Mouse (Mus musculus): ENCODE measurements around the gene Naglu. TPM values are rescaled to one million over a fixed set of nuclear protein-coding genes. Genes with fewer than 3 reads are reported as not detected.
"Not testable (repeated sequence)": the region's sequence is repeated elsewhere in the genome, so short reads cannot be mapped to it uniquely, and the experiment has no call there.

Naglu gene
- polyA plus RNA-seq, 1 experiment from 2014 or later, result 8.0 TPM

DNA sequence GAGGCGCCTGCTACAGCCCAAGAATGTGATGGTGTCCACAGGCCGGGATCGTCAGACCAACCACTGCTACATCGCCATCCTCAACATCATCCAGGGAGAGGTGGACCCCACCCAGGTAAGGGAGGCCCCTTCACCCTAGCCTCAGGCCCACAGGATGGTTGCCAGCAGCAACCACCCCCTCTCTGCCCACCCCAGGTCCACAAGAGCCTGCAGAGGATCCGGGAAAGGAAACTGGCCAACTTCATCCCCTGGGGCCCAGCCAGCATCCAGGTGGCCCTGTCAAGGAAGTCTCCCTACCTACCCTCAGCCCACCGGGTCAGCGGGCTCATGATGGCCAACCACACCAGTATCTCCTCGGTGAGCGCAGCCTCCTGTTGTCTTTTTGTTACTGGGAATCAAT lies 55.2 kb downstream of the Naglu start:
- ATAC-seq (ENCODE audit: insufficient number of reproducible peaks, insufficient read depth, low FRiP score, low TSS enrichment, low read depth); H3K4me2 ChIP-seq; H3K27ac ChIP-seq; H3K27me3 ChIP-seq; H3K9me3 ChIP-seq; H3K9ac ChIP-seq (replicated peaks); H3K4me3 ChIP-seq (replicated peaks): not testable (repeated sequence)
- H3K36me3 ChIP-seq, result peaks cover 63% of the 10 kb centered on the region
- 96% methylated on average over 9 of the region's 9 CpGs for WGBS
- peaks cover 13% of the 10 kb centered on the region for H3K4me1 ChIP-seq (replicated peaks)

DNA sequence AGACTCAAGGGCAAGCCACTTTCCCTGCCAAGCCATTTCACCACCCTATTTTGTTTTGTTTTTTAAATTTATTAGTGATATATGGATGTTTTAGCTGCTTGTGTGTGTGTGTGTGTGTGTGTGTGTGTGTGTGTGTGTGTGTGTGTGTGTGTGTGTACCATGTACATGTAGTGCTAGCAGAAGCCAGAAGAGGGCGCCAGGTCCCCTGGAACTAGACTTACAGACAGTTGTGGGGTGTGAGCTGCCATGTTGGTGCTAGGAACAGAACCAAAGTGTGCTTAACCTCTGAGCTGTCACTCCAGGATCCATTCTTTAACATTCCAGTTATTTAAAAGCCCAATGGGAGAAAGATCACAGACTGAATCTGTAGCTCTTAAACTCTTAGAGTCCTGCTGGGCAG lies 57.3 kb downstream of the Naglu start:
- peaks cover 9% of the 10 kb centered on the region; the same call in 1 of the 2 replicates for H3K9me3 ChIP-seq
- no peak overlapping the region for H3K9ac ChIP-seq (replicated peaks)
- peaks cover 54% of the 10 kb centered on the region for H3K36me3 ChIP-seq
- no peaks in the 10 kb centered on the region for H3K27me3 ChIP-seq
- H3K4me1 ChIP-seq (replicated peaks), result 0 out of 2 replicates have a peak, but pooled peaks cover 3% of the 10 kb centered on the region
- WGBS, result 89% methylated on average over 1 of the region's 1 CpGs
- H3K4me2 ChIP-seq, result no peak overlapping the region
- H3K4me3 ChIP-seq (replicated peaks), result no peak overlapping the region
- no peak for ATAC-seq (ENCODE audit: insufficient number of reproducible peaks, insufficient read depth, low FRiP score, low TSS enrichment, low read depth)
- no peak overlapping the region for H3K27ac ChIP-seq

Small RNA genes lying within 50 kb of the gene (microRNA-seq; reads per million reads assigned to microRNA genes)
- 0.70 reads per million for gene Mir6928

Other genes starting within 250 kb of the Naglu start
- 20.4 and 20.6 TPM in 2 replicates for gene Stat5b, start 219.3 kb upstream of the Naglu start, polyA plus RNA-seq (2016; fragmentation: Nextera tagmentation; extraction: Ambion mirVana)
- gene Stat5a, start 210.7 kb upstream of the Naglu start, polyA plus RNA-seq (2016; fragmentation: Nextera tagmentation; extraction: Ambion mirVana), result 4.0 and 5.5 TPM in 2 replicates
- 40.5 and 40.8 TPM in 2 replicates for gene Stat3, start 130.5 kb upstream of the Naglu start, polyA plus RNA-seq (2016; fragmentation: Nextera tagmentation; extraction: Ambion mirVana)
- gene Cavin1, start 99.1 kb upstream of the Naglu start, polyA plus RNA-seq (2016; fragmentation: Nextera tagmentation; extraction: Ambion mirVana), result 38.4 and 48.2 TPM in 2 replicates
- gene Atp6v0a1, start 60.6 kb upstream of the Naglu start, polyA plus RNA-seq (2016; fragmentation: Nextera tagmentation; extraction: Ambion mirVana), result 26.9 and 29.4 TPM in 2 replicates
- not detected in 2 replicates for gene Hsd17b1, start 8.4 kb downstream of the Naglu start, polyA plus RNA-seq (2016; fragmentation: Nextera tagmentation; extraction: Ambion mirVana)
- 43.6 and 46.5 TPM in 2 replicates for gene Coasy, start 12.6 kb downstream of the Naglu start, polyA plus RNA-seq (2016; fragmentation: Nextera tagmentation; extraction: Ambion mirVana)
- 40.4 and 43.1 TPM in 2 replicates for gene Mlx, start 17.3 kb downstream of the Naglu start, polyA plus RNA-seq (2016; fragmentation: Nextera tagmentation; extraction: Ambion mirVana)
- 54.3 and 55.7 TPM in 2 replicates for gene Psmc3ip, start 25.4 kb downstream of the Naglu start, polyA plus RNA-seq (2016; fragmentation: Nextera tagmentation; extraction: Ambion mirVana)
- 18.8 and 19.1 TPM in 2 replicates for gene Retreg3, start 49.9 kb downstream of the Naglu start, polyA plus RNA-seq (2016; fragmentation: Nextera tagmentation; extraction: Ambion mirVana)
- gene Tubg1, start 49.9 kb downstream of the Naglu start, polyA plus RNA-seq (2016; fragmentation: Nextera tagmentation; extraction: Ambion mirVana), result 87.6 and 90.7 TPM in 2 replicates
- gene Tubg2, start 85.9 kb downstream of the Naglu start, polyA plus RNA-seq (2016; fragmentation: Nextera tagmentation; extraction: Ambion mirVana), result 6.3 and 6.4 TPM in 2 replicates
- 0.24 and 0.27 TPM in 2 replicates for gene Cntnap1, start 100.5 kb downstream of the Naglu start, polyA plus RNA-seq (2016; fragmentation: Nextera tagmentation; extraction: Ambion mirVana)
- 5.3 and 7.0 TPM in 2 replicates for gene Plekhh3, start 101.3 kb downstream of the Naglu start, polyA plus RNA-seq (2016; fragmentation: Nextera tagmentation; extraction: Ambion mirVana)
- 0.24 TPM in 1 of 2 replicates, not detected in the other for gene Ccr10, start 105.4 kb downstream of the Naglu start, polyA plus RNA-seq (2016; fragmentation: Nextera tagmentation; extraction: Ambion mirVana)
- gene Ezh1, start 156.5 kb downstream of the Naglu start, polyA plus RNA-seq (2016; fragmentation: Nextera tagmentation; extraction: Ambion mirVana), result 14.2 and 16.4 TPM in 2 replicates
- gene Ramp2, start 176.0 kb downstream of the Naglu start, polyA plus RNA-seq (2016; fragmentation: Nextera tagmentation; extraction: Ambion mirVana), result 53.0 and 61.5 TPM in 2 replicates
- 94.1 and 104 TPM in 2 replicates for gene Vps25, start 183.7 kb downstream of the Naglu start, polyA plus RNA-seq (2016; fragmentation: Nextera tagmentation; extraction: Ambion mirVana)
- 9.4 and 12.4 TPM in 2 replicates for gene Wnk4, start 190.6 kb downstream of the Naglu start, polyA plus RNA-seq (2016; fragmentation: Nextera tagmentation; extraction: Ambion mirVana)
- gene Cntd1, start 209.0 kb downstream of the Naglu start, polyA plus RNA-seq (2016; fragmentation: Nextera tagmentation; extraction: Ambion mirVana), result 1.0 and 1.6 TPM in 2 replicates
- gene Coa3, start 209.1 kb downstream of the Naglu start, polyA plus RNA-seq (2016; fragmentation: Nextera tagmentation; extraction: Ambion mirVana), result 193 and 204 TPM in 2 replicates
- gene Becn1, start 232.3 kb downstream of the Naglu start, polyA plus RNA-seq (2016; fragmentation: Nextera tagmentation; extraction: Ambion mirVana), result 126 and 129 TPM in 2 replicates
- 154 and 167 TPM in 2 replicates for gene Psme3, start 246.2 kb downstream of the Naglu start, polyA plus RNA-seq (2016; fragmentation: Nextera tagmentation; extraction: Ambion mirVana)